Mouse (Mus musculus) neural tube, embryonic 13.5 days (tissue): ENCODE measurements around the gene Gpalpp1. TPM values are rescaled to one million over a fixed set of nuclear protein-coding genes. Genes with fewer than 3 reads are reported as not detected.

Experiments
- ATAC-seq: fragments of 200-750 bp; cut with Nextera tagmentation; 2 replicates; pipeline ENCODE4 v1.8.0; 2017; ENCODE audit warnings: low read depth, mild to moderate bottlenecking, moderate TSS enrichment, moderate library complexity
- H3K27ac ChIP-seq: fragments of 300-500 bp; sonication (generic); replicated peaks from 2 replicates; pipeline ENCODE4 v1.5.1; 2015; ENCODE audit warnings: moderate library complexity, mild to moderate bottlenecking, inconsistent platforms
- H3K27me3 ChIP-seq: fragments of 300-500 bp; sonication (generic); 2 replicates; pipeline ENCODE4 v1.6.1; 2015; ENCODE audit warnings: mild to moderate bottlenecking, inconsistent platforms
- H3K36me3 ChIP-seq: fragments of 300-500 bp; sonication (generic); 2 replicates; pipeline ENCODE4 v1.6.1; 2015; ENCODE audit warnings: mild to moderate bottlenecking, inconsistent platforms
- H3K4me1 ChIP-seq: fragments of 300-500 bp; sonication (generic); replicated peaks from 2 replicates; pipeline ENCODE4 v1.6.1; 2015; ENCODE audit warnings: inconsistent platforms
- H3K4me2 ChIP-seq: fragments of 300-500 bp; sonication (generic); 2 replicates; pipeline ENCODE4 v1.6.1; 2015; ENCODE audit warnings: inconsistent platforms, mild to moderate bottlenecking, moderate library complexity
- H3K4me3 ChIP-seq: fragments of 300-500 bp; sonication (generic); 2 replicates; pipeline ENCODE4 v1.5.1; 2015; ENCODE audit warnings: mild to moderate bottlenecking, inconsistent platforms
- H3K9ac ChIP-seq: fragments of 300-500 bp; sonication (generic); 2 replicates; pipeline ENCODE4 v1.6.1; 2015; ENCODE audit warnings: moderate library complexity, mild to moderate bottlenecking, inconsistent platforms
- H3K9me3 ChIP-seq: fragments of 300-500 bp; sonication (generic); 2 replicates; pipeline ENCODE4 v1.6.1; 2016; ENCODE audit warnings: inconsistent platforms
- WGBS: fragments of 180-500 bp; shearing (Covaris S2); methylation state at CpG from one replicate; pipeline ENCODE4 v1.1.7; 2015; 5-methylcytosine and 5-hydroxymethylcytosine counted together
- polyA plus RNA-seq: library from polyadenylated mRNA; unstranded; fragments of >200 nt; fragmentation: Nextera tagmentation; extraction: Ambion mirVana; gene quantifications from 2 replicates; pipeline ENCODE4 v1.2.1, GENCODE M21; 2015

Gpalpp1 gene
- polyA plus RNA-seq, 1 experiment from 2014 or later = 12.5 TPM

GRCm38 (mm10) chr14:76084188-76084587 is 26.4 kb downstream of the Gpalpp1 start:
- Histone ChIP-seq H3K4me3 (no peak overlapping the region), H3K27me3 (no peaks in the 10 kb centered on the region), H3K4me2 (no peak overlapping the region), H3K4me1 (no peaks in the 10 kb centered on the region), H3K36me3 (peaks cover 6% of the 10 kb centered on the region), H3K9ac (no peak overlapping the region), H3K9me3 (no peaks in the 10 kb centered on the region), H3K27ac (no peak overlapping the region)
- ATAC-seq = no peak
- WGBS = 82% methylated on average over 3 of the region's 3 CpGs

- H3K4me1 ChIP-seq = peaks cover under 1% of the 10 kb centered on the region; the same call in 1 of the 2 replicates
- H3K27ac ChIP-seq = no peak overlapping the region
- no peak overlapping the region for H3K4me2 ChIP-seq
- no peaks in the 10 kb centered on the region for H3K27me3 ChIP-seq
- 85% methylated on average over 13 of the region's 13 CpGs for WGBS
- no peak overlapping the region for H3K9ac ChIP-seq
- no peak for ATAC-seq
- no peaks in the 10 kb centered on the region for H3K36me3 ChIP-seq
- H3K4me3 ChIP-seq = no peak overlapping the region
- no peaks in the 10 kb centered on the region for H3K9me3 ChIP-seq
Observed at GRCm38 (mm10) chr14:76082086-76082636, 28.4 kb downstream of the Gpalpp1 start.

- ATAC-seq = no peak
- Histone ChIP-seq H3K27ac (no peak overlapping the region), H3K36me3 (no peaks in the 10 kb centered on the region), H3K9me3 (no peaks in the 10 kb centered on the region), H3K4me2 (no peak overlapping the region), H3K4me3 (no peak overlapping the region), H3K9ac (no peak overlapping the region), H3K27me3 (no peaks in the 10 kb centered on the region), H3K4me1 (peaks cover 7% of the 10 kb centered on the region)
- 60% methylated on average over 11 of the region's 11 CpGs for WGBS
Observed at GRCm38 (mm10) chr14:76081451-76081850, 29.1 kb downstream of the Gpalpp1 start.

DNA sequence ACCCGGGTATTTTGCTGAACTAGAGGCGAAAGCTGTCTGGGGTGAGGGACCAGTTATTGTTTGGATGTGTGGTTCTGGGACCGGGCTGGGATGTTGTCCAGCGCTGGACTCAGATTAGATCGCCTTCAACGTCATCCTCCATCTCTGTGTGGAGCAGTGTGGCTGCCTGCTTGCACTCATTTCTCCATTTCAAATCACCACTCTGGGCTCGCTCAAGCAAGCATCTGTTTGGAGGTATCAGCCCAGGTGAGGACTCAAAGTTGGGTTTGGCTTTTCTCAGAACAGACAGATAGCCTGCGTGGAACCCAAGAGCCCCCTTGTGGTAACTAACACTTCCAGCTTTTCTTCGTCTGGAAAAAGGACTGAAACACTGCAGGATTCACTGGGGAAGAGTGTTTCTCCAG is 33.5 kb downstream of the Gpalpp1 start:
- no peaks in the 10 kb centered on the region for H3K9me3 ChIP-seq
- no peak overlapping the region for H3K4me2 ChIP-seq
- no peaks in the 10 kb centered on the region for H3K27me3 ChIP-seq
- WGBS = 47% methylated on average over 9 of the region's 9 CpGs
- H3K9ac ChIP-seq = no peak overlapping the region
- peak; percentile 78 for ATAC-seq
- no peak overlapping the region for H3K4me3 ChIP-seq
- peaks cover 15% of the 10 kb centered on the region for H3K4me1 ChIP-seq
- peak overlapping the region; percentile 20; the same call in 1 of the 2 replicates for H3K27ac ChIP-seq
- no peaks in the 10 kb centered on the region for H3K36me3 ChIP-seq

GRCm38 (mm10) chr14:76076602-76077001 is 34.0 kb downstream of the Gpalpp1 start:
- 42% methylated on average over 4 of the region's 4 CpGs for WGBS
- Histone ChIP-seq H3K9ac (no peak overlapping the region), H3K27me3 (no peaks in the 10 kb centered on the region), H3K4me1 (peaks cover 15% of the 10 kb centered on the region), H3K36me3 (no peaks in the 10 kb centered on the region), H3K27ac (no peak overlapping the region), H3K4me3 (no peak overlapping the region), H3K9me3 (no peaks in the 10 kb centered on the region), H3K4me2 (no peak overlapping the region)
- ATAC-seq = peak; percentile 57

- no peak overlapping the region for H3K4me3 ChIP-seq
- 0 out of 2 replicates have a peak overlapping the region, but pooled peaks have one; percentile 7 for H3K27ac ChIP-seq
- H3K4me1 ChIP-seq = peaks cover 15% of the 10 kb centered on the region
- H3K36me3 ChIP-seq = no peaks in the 10 kb centered on the region
- no peak overlapping the region for H3K4me2 ChIP-seq
- H3K9me3 ChIP-seq = no peaks in the 10 kb centered on the region
- H3K27me3 ChIP-seq = no peaks in the 10 kb centered on the region
- ATAC-seq = no peak
- H3K9ac ChIP-seq = no peak overlapping the region
- 60% methylated on average over 4 of the region's 4 CpGs for WGBS
Observed at GRCm38 (mm10) chr14:76075721-76076120, 34.8 kb downstream of the Gpalpp1 start.

- no peaks in the 10 kb centered on the region for H3K27me3 ChIP-seq
- H3K4me2 ChIP-seq = no peak overlapping the region
- no peak overlapping the region for H3K4me3 ChIP-seq
- peaks cover 24% of the 10 kb centered on the region for H3K4me1 ChIP-seq
- no peak overlapping the region for H3K9ac ChIP-seq
- WGBS = 77% methylated on average over 1 of the region's 1 CpGs
- H3K9me3 ChIP-seq = no peaks in the 10 kb centered on the region
- no peak overlapping the region for H3K27ac ChIP-seq
- ATAC-seq = no peak
- H3K36me3 ChIP-seq = no peaks in the 10 kb centered on the region
Observed at GRCm38 (mm10) chr14:76074206-76074605, 36.4 kb downstream of the Gpalpp1 start.

- WGBS = 68% methylated on average over 2 of the region's 2 CpGs
- Histone ChIP-seq H3K4me2 (no peak overlapping the region), H3K4me3 (no peak overlapping the region), H3K9me3 (no peaks in the 10 kb centered on the region), H3K4me1 (peaks cover 29% of the 10 kb centered on the region), H3K36me3 (no peaks in the 10 kb centered on the region), H3K27ac (0 out of 2 replicates have a peak overlapping the region, but pooled peaks have one; percentile 9), H3K9ac (no peak overlapping the region), H3K27me3 (no peaks in the 10 kb centered on the region)
- no peak for ATAC-seq
Observed at GRCm38 (mm10) chr14:76072626-76073025, 37.9 kb downstream of the Gpalpp1 start.

DNA sequence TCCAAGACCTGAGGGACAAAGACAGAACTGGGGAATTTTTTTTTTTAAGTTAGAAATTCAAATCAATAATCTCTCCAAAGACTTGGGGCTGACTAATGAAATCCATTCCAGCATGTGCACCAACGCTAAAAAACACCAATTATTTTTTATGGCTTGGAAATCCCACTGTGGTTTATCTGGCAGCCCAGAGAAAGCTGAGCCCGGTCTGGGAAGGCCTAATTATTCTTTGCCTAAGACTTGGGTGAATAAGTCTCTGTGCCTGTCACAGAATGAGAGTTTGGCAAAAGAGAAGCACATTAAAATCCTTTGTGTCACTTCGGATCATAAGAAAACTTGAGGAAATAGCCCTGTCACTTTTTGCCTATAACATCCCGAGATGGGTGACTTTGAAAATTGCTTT is 41.3 kb downstream of the Gpalpp1 start:
- Histone ChIP-seq H3K4me2 (no peak overlapping the region), H3K4me3 (no peak overlapping the region), H3K36me3 (no peaks in the 10 kb centered on the region), H3K9me3 (no peaks in the 10 kb centered on the region), H3K27me3 (no peaks in the 10 kb centered on the region), H3K4me1 (peaks cover 19% of the 10 kb centered on the region), H3K9ac (no peak overlapping the region), H3K27ac (peak overlapping the region; percentile 79)
- no peak for ATAC-seq
- 54% methylated on average over 4 of the region's 4 CpGs for WGBS

DNA sequence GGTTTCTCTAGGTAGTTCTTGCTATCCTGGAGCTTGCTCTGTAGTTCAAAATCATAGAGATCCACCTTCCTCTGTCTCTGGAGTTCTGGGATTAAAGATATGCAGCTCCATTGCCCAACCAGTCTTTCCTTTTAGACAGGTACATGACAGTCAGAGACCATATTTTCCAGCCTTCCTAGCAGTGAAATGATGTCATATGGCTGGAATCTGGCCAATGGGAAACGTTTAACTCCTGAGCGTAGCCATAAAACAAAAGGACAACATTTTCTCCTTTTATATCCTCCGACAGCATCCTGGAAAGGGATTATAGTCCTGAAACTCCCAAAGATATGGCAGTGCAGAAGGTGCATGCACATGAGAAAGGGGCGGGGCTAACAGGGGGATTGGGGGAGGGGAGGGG is 42.3 kb downstream of the Gpalpp1 start:
- no peak overlapping the region for H3K4me2 ChIP-seq
- no peak overlapping the region for H3K9ac ChIP-seq
- peaks cover 19% of the 10 kb centered on the region for H3K4me1 ChIP-seq
- H3K27me3 ChIP-seq = no peaks in the 10 kb centered on the region
- WGBS = 56% methylated on average over 4 of the region's 4 CpGs
- no peaks in the 10 kb centered on the region for H3K36me3 ChIP-seq
- no peak for ATAC-seq
- H3K9me3 ChIP-seq = no peaks in the 10 kb centered on the region
- H3K27ac ChIP-seq = peak overlapping the region; percentile 79
- no peak overlapping the region for H3K4me3 ChIP-seq

DNA sequence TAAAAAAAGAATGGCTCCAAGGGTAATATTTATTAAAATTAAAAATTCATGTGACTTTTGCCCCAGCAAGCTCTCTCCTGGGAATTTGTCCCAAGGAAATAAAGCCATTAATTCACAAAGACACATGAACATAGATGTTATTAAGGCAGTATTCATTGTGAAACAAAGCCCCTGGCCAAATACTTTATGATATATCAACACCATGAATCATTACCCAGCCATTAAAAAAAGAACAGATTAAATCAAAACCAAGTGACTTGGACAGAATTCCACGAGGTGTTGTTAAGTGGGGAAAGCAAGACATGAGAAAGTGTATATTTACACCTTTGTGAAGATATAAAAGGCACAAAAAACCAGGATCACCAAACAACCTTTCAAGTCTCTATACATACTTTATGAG is 43.3 kb downstream of the Gpalpp1 start:
- no peaks in the 10 kb centered on the region for H3K36me3 ChIP-seq
- no peak overlapping the region for H3K4me3 ChIP-seq
- H3K4me1 ChIP-seq = peaks cover 19% of the 10 kb centered on the region
- H3K4me2 ChIP-seq = no peak overlapping the region
- no peaks in the 10 kb centered on the region for H3K27me3 ChIP-seq
- WGBS = 26% methylated on average over 1 of the region's 1 CpGs
- ATAC-seq = no peak
- peak overlapping the region; percentile 74 for H3K27ac ChIP-seq
- no peak overlapping the region for H3K9ac ChIP-seq
- no peaks in the 10 kb centered on the region for H3K9me3 ChIP-seq

DNA sequence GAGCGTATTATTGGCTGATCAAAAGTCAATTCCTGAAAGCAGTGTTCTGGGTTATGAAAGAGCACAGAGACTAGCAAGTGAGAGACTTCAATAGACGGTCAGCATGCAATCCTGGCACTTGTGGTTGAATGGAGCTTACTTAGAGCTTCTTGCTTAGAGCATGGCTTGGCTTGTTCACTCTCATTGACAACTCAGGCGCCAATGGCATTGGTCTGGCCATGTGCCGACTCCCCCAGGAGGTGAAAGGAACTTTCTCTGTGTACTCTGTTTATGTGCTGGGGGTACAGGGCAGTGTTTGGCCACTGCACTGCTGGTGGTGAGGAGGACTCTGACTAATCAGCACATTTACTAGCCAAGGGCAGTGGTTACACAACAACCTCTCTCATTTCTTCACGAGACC is 51.1 kb downstream of the Gpalpp1 start:
- ATAC-seq = no peak
- 81% methylated on average over 5 of the region's 5 CpGs for WGBS
- no peak overlapping the region for H3K9ac ChIP-seq

DNA sequence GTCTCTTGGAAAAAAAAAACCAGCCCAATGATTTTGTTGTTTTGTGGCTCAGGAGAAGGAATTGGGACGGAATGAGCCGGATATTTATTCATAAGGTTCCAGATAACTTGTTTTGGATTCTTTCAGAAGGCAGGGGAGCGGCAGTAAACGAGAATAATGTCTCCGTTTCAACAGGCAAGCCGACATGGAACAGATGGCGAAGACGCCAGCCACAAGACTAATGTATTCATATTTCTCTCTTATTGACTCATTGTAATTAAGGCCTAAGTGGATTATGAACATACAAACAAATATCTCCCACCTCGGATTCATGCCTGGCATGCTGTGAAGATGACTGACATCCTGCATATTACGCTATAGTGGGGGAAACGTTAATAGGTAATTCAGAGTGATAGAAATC is 56.8 kb downstream of the Gpalpp1 start:
- Histone ChIP-seq H3K9me3 (no peaks in the 10 kb centered on the region), H3K4me1 (peaks cover 12% of the 10 kb centered on the region)

More for the DNA sequence above, 51.1 kb downstream of the Gpalpp1 start:
- Histone ChIP-seq H3K4me1 (peaks cover under 1% of the 10 kb centered on the region), H3K27me3 (no peaks in the 10 kb centered on the region), H3K9me3 (no peaks in the 10 kb centered on the region), H3K4me3 (no peak overlapping the region), H3K4me2 (no peak overlapping the region), H3K27ac (no peak overlapping the region), H3K36me3 (no peaks in the 10 kb centered on the region)

More for the DNA sequence above, 56.8 kb downstream of the Gpalpp1 start:
- Histone ChIP-seq H3K4me2 (no peak overlapping the region), H3K27me3 (no peaks in the 10 kb centered on the region), H3K36me3 (no peaks in the 10 kb centered on the region), H3K9ac (no peak overlapping the region), H3K4me3 (no peak overlapping the region), H3K27ac (peak overlapping the region; percentile 64)
- no peak for ATAC-seq
- WGBS = 59% methylated on average over 11 of the region's 11 CpGs
